Mouse (Mus musculus) kidney, adult 9 months (tissue): ENCODE data around the gene Hspa1b.
"Not testable (repeated sequence)": the region's sequence is repeated elsewhere in the genome, so short reads cannot be mapped to it uniquely, and the experiment has no call there.

Source experiments
- DNase-seq: peaks from one replicate; pipeline ENCODE4 v3.0.0; 2022

Gene Hspa1b

DNA sequence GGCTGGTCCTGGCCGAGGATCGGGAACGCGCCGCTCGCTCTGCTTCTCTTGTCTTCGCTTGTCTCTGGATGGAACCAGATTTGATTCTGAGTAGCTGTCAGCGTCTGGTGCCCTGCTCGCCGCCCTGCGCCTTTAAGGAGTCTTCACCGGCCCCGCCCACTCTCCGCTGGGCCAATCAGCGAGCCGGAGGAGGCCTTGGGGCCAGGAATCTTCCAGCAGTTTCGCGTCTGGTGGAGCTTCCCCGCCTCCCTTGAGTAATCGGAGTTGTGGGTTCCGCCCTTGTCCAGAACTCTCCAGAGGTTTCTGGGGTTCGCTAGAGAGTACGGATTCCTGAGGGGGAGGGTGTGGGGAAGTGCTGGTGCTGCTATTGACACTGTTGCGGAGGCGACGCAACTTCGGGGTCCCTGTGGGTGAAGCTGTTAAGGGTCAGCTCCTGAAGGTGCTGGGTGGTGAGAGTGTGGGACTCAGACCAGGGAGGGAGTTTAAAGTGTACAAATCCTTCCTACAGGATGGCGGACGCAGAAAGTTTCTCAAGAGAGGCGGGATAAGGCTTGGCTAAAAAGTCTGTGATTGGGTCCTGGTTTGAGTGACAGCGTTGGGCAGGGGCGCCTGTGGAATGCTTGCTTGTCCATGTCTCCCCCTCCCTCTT is at the start of gene Hspa1b:
Gene Hspa1b, minus strand, starts transcription at position 109 of the 649 bp plus-strand sequence.
- DNase-seq, result peak; percentile 94

DNA sequence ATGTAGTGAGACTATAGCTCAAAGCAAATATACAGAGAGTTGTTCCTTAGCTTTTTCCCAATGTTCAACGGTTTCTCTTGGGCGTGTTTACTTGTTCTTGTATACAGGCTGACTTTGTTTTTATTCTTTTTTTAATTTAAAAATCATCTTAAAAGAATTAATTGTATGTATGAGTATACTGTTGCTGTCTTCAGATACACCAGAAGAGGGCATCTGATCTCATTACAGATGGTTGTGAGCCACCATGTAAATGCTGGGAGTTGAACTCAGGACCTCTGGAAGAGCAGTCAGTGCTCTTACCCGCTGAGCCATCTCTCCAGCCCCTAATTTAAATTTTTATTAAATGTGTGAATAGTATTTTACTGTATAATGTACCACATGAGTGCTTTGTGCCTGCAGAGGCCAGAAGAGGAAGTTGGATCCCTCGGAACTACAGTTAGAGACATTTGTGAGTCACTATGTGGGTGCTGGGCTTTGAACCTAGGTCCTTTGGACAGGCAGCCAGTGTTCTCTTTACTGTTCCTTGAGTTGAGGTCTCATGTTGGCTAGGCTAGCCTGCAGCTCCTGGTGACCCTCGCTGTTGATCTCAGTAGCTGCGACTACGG is 48.5 kb upstream of the Hspa1b start:
- no peak for DNase-seq

DNA sequence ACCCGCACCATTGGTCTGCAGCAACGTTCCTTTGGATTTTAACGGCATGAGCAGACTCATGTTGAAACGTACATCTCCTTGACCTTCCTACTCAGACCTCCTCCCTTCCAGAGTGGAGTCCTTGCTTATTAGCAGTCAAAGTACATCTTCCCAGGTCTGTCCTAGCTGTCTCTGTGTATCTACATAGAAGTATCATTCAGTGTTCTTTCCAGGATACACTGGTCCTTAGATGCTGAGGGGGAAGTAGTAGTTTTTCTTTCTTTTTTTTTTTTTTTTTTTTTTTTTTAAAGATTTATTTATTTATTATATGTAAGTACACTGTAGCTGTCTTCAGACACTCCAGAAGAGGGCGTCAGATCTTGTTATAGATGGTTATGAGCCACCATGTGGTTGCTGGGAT is 46.9 kb upstream of the Hspa1b start:
- DNase-seq, result not testable (repeated sequence)

DNA sequence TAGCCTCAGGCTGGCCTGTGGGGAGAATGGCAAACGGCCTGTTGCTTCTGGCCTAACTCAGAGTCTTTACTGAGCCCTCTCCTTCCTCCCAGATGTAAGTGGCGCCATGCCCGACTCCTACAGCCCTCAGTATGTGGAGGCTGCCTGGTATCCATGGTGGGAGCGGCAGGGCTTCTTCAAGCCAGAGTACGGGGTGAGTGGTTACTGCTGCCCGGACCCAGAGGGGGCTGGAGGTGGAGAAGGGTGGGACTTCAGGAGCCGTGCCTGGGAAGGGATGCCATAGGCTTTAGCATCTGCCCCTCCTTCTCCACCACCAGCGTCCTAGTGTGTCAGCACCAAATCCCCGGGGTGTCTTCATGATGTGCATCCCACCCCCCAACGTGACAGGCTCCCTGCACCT is 46.1 kb upstream of the Hspa1b start:
- no peak for DNase-seq

DNA sequence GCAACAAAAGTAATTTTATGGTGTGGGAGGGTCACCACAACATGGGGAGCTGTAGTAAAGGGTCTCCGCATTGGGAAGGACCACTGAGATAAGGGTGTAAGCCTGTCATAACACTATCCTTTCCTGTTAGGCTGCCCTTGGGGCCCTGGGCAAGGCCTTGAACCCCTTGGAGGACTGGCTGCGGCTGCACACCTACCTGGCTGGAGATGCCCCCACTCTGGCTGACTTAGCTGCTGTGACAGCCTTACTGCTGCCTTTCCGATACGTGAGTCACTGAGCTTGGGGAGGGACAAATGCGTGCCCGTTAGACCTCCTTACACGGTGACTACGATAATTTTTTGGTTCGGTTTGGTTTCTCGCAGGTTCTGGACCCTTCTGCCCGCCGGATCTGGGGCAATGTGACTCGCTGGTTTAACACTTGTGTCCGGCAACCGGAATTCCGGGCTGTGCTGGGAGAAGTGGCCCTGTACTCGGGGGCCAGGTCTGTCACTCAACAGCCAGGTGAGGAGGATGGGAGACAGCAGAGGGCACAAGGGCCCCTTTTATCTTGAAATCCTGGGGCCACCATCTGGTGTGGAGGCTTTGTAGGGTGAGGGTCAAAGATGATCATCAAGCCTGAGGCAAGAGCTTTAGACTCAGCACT is 45.2 kb upstream of the Hspa1b start:
- DNase-seq, result no peak

DNA sequence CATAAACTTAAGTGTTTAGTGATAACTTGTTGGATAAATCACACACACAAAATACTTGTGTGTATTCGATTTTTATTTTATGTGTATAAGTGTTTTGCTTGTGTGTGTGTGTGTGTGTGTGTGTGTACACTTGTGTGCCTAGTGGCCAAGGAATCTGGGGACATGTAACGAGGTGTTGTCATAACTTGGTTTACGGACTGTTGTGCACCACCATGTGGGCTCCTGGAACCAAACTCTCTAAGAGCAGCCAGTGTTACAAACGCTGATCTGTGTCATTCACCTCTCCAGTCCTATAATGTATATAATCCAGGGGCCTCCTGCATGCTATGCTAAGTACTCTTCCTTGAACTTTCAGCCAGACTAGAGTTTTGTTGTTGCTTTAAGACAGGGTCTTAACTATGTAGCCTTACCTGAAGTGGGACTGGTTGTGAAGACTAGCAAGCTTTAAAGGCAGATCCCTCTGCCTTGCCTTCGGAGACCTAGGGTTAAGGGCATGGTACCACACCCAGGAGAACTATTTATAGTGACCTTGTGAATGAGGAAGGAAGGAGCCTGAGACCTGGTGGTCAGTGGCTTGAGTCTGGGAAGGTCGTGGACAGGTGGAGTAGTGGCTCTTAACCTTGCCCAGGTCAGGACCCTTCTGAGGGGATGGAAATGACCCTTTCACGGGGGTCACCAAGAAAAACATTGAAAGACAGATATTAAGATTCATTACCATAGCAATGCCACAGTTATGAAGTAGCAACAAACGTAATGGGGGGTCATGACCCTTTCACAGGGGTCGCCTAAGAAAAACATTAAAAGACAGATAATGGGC is 44.2 kb upstream of the Hspa1b start:
- no peak for DNase-seq

DNA sequence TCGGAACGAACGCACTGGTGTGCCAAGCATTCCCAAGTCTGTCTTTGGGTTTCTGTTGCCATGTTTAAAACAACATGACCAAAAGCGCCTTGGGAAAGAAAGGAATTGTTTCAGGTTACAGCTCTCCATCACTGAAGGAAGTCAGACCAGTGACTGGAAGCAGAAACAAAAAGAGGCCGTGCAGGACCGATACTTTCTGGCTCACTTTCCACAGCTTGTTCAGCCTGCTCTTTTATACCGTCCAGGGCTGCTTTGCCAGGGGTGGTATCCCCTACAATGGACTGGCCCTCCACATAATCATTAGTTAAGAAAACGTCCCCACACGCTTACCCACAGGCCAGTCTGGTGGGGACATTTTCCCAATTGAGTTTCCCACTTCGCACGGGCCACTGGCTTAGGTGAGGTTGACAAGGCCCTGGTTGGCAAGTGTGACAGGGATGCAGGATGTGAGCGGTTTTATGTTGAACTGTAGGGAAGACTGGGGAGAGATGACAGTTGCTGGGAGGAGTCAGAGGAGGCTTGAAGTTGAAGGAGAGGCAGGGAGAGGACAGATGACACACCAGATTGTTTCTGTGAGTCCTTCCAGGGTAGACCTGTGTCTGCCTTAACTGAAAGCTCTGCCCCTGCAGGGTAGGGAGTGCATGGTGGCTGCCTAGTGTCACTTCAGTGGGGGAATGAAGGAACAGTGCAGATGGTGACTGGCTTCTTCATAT is 43.3 kb upstream of the Hspa1b start:
- DNase-seq, result no peak

DNA sequence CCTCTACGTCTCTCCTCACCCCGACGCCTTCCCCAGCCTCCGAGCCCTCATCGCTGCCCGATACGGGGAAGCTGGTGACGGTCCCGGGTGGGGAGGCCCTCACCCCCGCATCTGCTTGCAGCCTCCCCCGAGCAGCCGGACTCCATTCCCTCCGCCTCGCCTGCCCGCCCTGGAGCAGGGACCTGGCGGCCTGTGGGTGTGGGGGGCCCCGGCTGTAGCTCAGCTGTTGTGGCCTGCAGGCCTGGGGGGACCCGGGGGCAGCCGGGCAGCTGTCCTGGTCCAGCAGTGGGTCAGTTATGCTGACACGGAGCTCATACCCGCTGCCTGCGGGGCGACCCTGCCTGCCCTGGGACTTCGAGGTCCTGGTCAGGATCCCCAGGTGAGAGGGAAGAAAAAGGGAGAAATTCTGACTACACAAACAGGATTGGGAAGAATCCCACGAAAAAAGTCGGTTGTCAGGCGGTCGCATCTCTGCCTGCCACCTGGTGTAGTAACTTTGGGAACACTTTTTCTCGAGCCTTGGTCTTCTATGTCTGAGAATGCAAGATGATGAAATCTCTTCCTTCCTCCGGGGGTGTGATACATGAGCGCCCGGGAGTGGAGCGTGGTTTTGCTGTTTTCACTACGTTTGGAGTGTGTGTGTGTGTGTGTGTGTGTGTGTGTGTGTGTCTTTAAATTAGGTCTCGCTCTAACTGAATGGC is 42.6 kb upstream of the Hspa1b start:
- DNase-seq, result peak; percentile 24

DNA sequence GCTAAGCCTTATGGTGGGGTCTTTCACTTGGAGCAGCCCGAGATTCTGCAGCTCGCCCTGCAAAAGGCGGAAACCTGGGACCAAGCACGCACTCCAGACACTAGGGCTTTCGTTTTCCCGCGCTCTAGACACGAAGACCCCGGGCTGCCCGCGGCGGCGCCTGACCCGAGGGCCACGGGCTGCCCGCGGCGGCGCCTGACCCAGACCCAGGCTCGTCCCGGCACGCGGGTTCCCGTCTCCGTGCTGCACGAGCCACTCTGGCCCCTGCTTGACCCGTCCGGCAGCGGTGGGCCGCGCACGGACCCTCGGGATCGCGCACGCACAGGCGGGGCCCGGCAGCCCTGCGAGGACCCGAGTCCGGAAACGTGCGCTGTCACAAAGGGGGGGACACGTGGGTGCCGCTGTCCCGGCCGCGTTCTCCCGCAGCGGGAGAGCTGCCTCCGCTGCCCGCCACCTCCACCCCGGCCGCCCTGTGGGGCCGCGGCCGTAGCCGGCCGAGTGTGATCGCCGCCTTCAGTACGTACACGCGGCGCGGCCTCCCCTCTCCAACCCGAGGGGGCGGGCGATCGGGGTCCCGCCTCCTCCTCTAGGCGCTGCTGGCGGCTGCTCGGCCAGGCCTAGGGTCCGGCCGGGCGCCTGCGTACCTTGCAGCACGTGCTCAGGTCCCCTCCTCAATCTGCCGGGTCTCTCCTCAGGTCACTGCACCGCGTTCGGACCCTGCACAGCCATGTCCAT is 41.8 kb upstream of the Hspa1b start, which contains the start of gene Vars:
Gene Vars, plus strand, starts transcription at position 271 of the 735 bp plus-strand sequence.
- peak; percentile 86 for DNase-seq

DNA sequence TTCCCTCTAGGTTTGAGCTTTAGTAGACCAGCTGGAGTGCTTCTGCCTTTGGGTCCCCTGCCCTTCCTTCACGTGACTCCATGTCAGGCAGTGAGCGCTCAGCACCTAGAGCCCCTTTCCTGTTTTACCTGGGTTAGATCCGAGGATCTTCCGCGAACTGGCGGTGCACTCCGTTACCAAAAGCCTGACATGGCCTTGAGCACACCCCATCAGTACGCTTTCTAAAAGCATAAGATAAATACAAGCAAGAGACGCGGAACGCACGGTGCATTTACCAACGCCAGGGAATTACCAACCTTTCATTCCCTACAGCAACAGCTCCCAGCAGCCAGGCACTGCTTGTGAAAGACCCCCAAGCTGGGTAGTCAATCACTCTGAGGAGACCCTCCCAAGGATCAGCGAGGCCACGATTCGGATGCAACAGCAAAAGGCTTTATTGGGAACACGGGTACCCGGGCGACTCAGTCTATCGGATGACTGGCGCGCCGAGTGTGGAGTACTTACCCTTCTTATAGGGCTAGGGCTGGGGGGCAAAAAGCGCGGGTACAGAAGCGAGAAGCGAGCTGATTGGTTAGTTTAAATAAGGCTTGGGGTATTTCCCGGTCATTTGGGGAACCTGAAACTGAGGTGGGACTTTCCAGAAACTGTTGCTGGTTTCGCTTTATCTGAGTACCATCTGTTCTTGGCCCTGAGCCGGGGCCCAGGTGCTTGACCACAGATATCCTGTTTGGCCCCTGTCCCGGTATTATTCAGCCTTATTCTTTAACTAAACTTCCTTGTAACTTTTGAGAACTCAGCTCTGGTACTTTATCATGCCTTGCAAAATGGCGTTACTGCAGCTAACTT is 41.1 kb upstream of the Hspa1b start:
- not testable (repeated sequence) for DNase-seq

DNA sequence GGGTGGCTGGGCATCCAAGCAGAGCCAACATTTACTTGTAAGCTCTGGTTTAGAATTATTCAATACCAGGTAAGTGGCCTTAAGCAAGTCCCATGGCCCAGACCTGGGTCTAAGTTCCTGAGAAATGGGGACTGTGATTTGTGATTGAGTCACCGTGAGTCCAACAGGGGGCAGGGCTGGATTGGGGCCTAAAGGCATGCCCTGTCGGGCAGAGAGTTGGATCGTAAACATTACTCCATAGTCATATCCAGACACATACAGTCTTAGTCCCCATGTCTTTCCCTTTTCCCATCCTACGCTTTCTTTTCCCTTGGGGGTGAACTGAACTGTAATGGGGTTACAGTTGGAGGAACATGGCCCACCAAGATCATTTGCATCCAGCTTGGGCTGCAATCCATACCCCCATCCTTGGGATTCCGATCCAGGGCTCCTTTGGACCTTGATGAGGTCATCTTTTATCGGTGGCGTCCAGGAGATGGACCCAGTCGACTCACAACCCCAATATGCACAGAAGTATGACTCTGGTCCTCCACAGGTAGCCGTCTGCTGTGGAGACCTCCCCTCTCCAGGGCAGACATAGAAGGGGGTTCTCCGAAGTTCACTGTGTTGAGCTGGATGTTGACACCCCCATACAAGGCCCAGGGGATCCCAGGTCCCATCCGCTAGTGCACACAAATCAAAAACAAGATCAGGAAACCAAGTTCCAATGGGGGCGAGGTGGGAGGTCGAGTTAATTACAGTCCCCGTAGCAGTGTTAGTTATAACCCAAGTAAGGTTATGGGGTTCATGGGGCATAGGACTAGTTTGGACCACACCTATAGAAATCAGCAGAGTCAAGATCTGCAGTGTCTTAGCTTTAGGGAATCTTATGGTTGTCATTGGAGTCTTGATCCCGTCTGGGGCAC is 39.7 kb upstream of the Hspa1b start:
- no peak for DNase-seq

DNA sequence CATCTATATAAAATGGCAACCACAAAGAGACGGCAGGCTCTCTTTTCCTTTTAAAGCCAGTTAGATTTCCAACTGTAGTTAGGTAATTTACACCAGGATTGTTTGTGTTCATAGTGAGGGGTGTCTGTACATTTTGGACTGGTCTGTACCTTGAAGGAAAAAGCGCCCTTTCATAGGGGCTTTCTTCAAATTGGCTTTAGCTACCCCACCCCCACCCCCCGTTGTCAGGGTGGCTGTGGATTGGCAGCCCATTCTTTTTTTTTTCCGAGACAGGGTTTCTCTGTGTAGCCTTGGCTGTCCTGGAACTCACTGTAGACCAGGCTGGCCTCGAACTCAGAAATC is 38.1 kb upstream of the Hspa1b start:
- no peak for DNase-seq

DNA sequence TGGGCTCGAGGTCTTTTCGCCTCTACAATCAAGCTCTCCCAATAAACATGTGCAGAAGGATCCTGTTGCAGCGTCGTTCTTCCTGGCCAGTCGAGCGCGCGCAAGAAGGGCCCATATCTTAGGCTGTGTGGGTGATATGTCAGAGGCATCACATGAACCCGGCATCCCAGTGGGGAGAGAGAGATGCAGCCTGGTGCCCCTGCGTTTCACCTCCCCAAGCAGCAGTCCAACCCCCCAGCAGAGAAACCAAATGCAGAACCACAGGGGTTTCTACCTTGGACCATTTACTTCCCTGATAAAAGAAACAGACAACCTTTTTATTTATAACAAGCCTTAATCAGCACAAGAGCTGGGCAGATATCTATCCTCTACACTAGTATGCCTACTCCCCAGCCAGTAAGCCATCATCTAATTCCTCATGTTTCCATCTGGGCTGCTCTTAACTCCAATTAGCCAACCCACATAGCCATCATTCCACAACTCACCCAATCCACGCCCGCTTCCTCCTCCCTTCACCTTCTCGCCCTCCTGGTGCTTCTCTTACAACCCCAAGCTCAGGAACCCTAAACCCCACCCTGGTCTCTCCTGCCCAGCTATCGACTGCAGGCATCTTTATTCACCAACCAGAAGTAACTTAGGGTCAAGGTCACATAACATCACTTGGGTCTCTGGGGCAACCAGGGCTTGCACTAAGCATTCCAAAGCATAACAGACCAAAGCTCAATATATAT is 37.5 kb upstream of the Hspa1b start:
- no peak for DNase-seq

DNA sequence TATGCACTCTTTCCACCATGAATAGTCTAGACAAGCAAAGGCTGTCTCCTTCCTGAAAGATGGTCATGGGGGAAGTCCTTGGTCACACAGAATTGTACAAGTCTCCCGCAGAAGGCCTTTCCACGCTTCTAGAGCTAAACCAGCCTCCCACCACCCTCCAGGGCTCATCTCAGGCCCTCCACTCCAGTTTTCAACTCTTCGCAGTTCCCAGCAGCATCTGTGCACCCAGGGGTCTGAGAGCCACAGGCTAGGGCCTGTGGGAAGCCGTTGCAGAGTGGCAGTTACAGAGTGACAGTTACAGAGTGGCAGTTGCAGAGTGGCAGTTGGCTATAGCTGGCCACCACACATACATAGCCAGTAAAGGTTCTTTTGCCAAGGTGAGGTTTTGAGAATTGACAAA is 36.9 kb upstream of the Hspa1b start:
- DNase-seq, result not testable (repeated sequence)

DNA sequence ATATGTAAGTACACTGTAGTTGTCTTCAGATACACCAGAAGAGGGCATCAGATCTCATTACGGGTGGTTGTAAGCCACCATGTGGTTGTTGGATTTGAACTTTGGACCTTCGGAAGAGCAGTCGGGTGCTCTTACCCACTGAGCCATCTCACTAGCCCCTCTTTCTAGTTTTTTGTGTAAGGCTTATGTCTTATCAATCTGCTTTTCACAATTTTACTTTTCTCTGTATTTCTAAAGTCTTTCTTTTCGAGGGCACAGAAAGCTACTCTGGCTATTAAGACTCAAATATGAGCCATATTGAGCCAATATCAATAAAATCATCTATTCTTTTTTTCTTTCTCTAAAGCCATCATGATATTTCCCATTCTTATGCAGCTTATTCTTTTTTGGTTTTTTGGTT is 36.2 kb upstream of the Hspa1b start:
- not testable (repeated sequence) for DNase-seq

DNA sequence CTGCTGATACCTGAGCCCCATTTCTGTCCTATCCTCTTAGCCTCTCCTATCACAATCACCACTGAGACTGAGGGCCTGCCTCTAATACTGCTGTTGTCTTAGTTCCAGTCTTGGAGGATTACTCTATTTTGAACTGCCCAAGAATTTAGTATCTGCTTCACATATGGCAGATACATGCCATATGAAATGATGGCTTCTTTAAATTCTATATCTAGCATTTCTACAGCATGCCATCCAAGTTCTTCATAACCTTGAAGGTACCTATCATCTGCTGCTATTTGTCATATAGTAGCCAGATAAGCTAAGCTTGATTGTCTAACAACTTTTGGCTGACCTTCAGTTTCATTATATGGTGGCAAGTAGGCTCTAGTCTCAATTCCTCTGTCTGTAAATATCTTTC is 35.7 kb upstream of the Hspa1b start:
- no peak for DNase-seq

DNA sequence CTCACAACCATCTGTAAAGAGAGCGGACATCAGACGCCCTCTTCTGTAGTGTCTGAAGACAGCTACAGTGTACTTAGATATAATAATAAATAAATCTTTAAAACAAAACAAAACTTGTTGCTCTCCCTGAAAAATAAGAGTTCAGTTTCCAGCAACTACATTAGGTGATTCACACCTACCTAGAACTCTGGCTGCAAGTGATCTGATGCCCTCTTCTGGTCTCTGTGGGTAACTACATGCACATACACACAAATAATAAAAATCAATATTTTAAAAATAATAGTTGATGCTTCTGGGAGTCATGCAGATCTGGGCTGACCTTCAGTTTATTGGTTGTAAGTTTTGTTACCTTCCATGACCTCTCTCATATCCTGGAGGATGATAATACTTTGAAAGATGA is 25.2 kb upstream of the Hspa1b start:
- DNase-seq, result peak; percentile 59

DNA sequence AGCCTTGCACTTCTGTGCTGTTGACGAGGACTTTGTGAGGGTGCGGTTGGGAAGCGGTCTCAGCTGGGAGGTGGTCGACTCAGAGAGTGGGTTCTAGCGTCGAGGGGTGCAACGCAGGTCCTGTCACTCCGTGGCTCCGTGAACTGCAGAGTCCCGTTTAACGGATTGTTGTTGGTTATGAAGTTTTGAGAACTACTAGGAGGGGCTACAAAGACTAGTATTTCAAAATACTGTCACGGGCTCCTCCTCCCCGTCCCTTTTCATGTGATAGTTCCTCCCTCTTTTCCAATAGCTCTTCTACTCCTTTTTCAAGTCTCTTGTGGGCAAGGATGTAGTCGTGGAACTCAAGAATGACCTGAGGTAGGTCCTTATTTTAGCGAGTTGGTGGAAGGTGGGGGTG is 23.3 kb upstream of the Hspa1b start:
- DNase-seq, result no peak

DNA sequence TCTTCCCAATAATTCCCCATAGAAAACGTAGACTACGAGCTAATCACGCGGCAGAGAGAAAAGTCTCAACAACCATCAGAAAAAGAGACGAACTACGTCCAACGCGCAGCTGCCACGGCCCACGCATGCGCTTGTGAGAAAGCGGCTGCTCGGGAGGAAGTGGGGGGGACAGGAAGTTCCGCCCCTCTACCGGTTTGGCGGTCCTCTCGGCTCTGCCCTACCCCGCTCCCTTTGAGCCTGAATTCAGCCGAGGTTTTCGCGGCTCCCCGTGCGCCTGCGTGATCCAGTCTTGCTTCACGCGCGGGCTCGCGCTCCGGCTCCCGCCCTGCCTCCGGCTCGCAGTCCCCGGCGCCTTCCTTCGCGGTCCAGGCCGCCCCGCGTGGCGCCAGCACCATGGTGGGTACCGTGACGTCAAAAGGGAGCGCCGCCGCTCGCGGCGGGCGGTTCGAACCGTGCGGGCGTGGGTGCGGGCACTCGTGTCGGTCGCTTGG is 22.7 kb upstream of the Hspa1b start, which contains the start of gene Lsm2:
Gene Lsm2, plus strand, starts transcription at position 173 of the 491 bp plus-strand sequence.
- peak; percentile 94 for DNase-seq
